Mouse (Mus musculus) left cerebral cortex, postnatal 25 days (tissue): ENCODE results near the gene Amh. TPM values are rescaled to one million over a fixed set of nuclear protein-coding genes. Genes with fewer than 3 reads are reported as not detected.
A peak's percentile ranks its signal among the peaks of the same experiment; 100 is the strongest.
"Not testable (repeated sequence)": the region's sequence is repeated elsewhere in the genome, so short reads cannot be mapped to it uniquely, and the experiment has no call there.

Source experiments
- DNase-seq, 2 experiments: peaks; one replicate each; pipeline ENCODE4 v3.0.0; 2022; ENCODE audit warnings: low spot score in 2 of 2, mixed read lengths in 1 of 2
- intact Hi-C: fragments of 180-260 bp; cut with DNase I; formaldehyde crosslinking; loops from one replicate; pipeline ENCODE4 v1.15.1; 2025
- total RNA-seq, 2 experiments: library from RNA; stranded (reverse); gene quantifications; 2 replicates each; pipeline ENCODE4 v1.2.3; 2021

The Amh gene
- total RNA-seq, 2 experiments from 2014 or later: 1.6 to 2.7 TPM

DNA sequence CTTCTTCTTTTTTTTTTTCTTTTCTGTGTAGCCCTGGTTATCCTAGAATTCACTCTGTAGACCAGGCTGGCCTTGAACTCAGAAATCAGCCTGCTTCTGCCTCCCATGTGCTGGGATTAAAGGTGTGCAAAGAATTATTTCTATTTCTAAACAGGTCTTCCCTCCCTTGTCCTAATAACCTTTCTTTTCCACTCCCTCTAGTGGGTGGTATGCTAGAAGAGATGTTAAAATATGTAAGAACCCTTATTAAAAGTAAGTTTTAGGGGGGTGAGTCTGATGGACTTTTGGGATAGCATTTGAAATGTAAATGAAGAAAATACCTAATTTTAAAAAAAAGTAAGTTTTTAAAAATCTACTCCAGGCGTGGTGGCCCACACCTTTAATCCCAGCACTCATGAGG, 18.3 kb downstream of the Amh start:
- intact Hi-C loops: loop anchor here (2.0 kb wide), 1 partner anchor 51 kb away; no protein-coding TSS in a partner anchor
- no peak for DNase-seq

DNA sequence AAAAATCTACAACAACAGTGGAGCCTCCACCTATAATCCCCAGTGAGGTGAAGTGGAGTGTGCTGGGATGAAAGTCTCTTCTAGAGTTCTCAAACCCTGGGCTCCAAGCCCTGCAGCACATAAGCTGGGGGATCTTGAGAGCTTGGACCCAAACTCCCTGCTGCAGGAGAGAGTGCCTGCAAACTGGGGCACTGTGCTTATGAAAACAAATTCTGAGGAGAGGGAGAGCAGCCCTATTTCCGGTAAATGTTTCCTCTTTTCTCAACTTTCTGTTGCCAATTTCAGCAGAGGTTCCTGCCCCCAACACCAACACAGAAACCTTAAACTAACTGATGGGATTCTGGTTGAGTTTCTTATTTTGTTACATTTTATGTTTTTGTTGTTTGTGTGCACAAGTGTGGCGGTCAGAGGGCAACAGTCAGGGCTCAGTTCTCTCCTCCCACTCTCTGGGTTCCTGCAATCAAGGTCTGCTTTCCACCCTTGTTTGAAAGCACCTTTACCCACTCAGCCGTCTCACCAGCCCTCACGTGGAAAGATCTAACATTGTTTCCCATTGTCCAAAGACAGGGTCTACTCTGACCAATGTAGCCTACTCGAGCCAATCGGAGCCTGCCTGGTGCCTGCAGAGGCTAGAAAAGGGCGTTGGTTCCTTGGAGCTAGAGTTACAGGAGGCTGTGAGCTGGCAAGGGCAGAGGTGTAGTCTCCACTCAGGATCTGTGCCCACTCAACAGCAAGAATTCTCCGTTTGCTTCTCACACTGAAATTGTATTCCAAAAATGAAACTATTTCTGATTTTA, 19.0 kb downstream of the Amh start:
- no peak for DNase-seq

DNA sequence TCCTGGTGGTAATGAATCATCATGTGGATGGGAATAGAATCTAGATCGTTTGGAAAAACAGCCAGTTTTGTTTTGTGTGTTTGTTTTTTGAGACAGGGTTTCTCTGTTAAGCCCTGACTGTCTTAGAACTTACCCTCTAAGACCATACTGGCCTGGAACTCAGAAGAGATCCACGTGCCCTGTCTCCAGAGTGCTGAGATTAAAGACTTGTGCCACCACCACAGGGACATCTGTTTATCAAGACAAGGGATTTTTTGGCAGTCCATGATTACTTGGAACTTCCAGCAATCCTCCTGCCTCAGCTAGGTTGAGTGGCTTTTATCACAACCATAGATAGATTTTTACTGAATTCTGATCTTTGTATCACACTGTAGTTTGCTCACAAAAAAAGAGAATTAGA, 19.8 kb downstream of the Amh start:
- no peak for DNase-seq
- intact Hi-C loops: loop anchor here (5.0 kb wide), 1 partner anchor 167 kb away; no protein-coding TSS in a partner anchor

More for the DNA sequence above, 19.0 kb downstream of the Amh start:
- intact Hi-C loops: loop anchor here (2.0 kb wide), 1 partner anchor 51 kb away; no protein-coding TSS in a partner anchor

DNA sequence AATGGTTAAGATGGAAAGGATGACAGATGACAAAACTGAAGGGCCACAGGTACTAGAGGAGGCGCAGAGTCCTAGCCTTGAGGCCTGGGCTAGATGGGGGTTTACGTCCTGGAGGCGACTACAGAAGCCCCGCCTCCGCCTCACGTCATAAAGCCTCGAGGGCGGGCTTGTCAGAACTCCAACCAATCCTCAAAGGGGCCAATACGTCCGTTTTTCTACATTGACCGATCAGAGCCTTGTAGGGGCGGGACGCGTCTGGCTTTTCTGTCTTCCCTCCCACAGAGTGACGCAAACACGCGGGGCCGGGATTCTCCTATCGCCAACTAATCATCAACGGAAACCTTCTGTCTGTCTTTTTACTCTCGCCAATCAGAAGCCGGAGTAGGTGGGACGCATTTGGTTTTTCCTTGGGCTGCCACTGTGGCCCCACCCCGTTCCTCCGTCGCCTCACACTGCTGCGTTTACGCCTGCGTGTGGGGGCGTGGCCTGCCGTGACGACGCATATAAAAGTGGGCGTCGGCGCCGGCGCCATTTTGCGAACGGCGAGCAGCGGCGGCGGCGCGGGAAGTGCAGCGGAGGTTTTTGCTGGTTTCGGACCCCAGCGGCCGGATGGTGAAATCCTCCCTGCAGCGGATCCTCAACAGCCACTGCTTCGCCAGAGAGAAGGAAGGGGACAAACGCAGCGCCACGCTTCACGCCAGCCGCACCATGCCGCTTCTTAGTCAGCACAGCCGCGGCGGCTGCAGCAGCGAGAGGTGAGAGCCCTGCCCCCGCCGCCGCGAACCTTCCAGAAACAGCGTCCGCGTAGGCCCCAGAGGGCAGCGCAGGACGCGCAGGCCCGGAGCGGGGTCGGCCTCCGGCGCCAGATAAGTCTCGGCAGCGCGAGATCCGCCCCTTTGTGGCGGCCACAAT, 21.4 kb downstream of the Amh start, which contains the start of gene Oaz1:
Gene Oaz1, plus strand, starts transcription at position 506 of the 912 bp plus-strand sequence.
- intact Hi-C loops: loop anchor here (1.0 to 5.0 kb wide), 3 partner anchors 14 to 166 kb away; partner anchors contain the start of genes Lsm7 and Sppl2b
- peak; percentile 99 to 100 for DNase-seq

DNA sequence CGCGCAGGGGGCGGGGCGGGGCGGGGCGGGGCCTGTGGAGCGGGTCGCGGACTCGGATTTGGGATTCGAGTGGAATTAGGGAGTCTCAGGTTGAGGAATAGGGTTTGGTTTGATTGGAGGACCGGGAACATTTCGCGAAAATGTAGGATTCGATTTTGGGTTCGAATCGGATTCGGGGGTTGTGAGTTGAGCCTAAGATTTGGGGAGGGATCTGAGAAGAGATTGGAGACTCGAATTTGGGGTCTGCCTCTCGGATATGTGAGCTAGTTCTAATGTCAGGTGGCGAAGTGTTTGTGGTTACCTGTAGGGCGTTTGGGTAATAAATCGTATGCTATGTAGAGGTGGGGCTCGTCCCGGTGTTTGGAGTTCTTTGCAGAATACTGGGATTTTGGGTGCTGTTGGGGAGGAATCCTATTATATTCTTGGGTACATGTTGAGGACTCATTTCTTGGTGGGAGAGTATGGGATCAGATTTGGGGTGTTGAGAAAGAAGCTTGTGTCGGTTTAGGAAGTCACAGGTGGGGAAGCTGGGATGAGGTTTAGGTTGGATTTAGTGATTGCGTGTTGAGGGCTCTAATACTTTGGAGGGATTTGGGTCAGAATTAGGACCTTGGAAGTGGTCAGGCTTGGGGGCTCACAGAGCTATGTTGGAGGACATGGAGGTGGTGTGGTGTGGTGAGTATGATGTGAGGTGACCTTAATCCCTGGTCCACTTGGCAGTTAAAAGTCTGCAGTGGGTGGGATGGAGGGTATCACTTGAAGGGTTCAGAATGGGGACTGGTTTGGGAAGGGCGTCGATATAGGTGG, 22.2 kb downstream of the Amh start:
- intact Hi-C loops: loop anchor here (2.0 to 5.0 kb wide), 2 partner anchors 14 to 165 kb away; no protein-coding TSS in a partner anchor
- DNase-seq: no peak

DNA sequence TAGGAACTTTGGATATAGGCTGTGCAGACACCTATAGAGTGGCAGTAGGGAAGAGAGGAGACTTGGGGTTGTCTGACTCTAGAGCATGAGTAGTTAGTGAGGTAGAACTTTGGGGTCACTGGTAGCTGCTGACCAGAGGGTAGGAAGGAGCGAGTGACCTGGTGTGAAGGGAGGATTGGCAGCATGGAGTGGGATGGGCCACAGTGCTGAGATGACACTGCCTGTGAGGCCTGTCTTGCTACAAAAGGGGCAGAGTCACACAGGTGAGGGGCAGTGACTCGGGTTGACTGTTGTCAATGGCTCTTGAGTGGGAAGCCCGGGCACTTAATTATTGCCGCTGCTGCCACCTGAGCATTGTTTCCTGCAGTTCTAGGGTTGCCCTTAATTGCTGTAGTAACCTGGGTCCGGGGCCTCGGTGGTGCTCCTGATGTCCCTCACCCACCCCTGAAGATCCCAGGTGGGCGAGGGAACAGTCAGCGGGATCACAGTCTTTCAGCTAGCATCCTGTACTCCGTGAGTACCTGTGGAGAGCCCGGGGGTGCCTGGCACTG, 22.9 kb downstream of the Amh start:
- no peak for DNase-seq
- intact Hi-C loops: loop anchor here (2.0 to 5.0 kb wide), 2 partner anchors 13 to 164 kb away; no protein-coding TSS in a partner anchor

DNA sequence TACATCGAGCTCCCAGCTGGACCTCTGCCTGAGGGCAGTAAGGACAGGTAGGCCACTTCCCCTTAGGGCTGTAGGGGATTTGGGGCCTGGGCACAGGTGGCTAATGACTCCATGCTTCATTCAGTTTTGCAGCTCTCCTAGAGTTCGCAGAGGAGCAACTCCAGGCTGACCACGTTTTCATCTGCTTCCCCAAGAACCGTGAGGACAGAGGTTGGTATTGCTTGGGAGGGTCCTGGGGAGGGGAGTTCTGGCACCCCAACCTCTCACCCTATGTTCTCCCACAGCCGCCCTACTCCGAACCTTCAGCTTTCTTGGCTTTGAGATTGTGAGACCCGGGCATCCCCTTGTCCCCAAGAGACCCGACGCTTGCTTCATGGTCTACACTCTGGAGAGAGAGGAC, 23.5 kb downstream of the Amh start:
- intact Hi-C loops: loop anchor here (5.0 kb wide), 1 partner anchor 164 kb away; no protein-coding TSS in a partner anchor

DNA sequence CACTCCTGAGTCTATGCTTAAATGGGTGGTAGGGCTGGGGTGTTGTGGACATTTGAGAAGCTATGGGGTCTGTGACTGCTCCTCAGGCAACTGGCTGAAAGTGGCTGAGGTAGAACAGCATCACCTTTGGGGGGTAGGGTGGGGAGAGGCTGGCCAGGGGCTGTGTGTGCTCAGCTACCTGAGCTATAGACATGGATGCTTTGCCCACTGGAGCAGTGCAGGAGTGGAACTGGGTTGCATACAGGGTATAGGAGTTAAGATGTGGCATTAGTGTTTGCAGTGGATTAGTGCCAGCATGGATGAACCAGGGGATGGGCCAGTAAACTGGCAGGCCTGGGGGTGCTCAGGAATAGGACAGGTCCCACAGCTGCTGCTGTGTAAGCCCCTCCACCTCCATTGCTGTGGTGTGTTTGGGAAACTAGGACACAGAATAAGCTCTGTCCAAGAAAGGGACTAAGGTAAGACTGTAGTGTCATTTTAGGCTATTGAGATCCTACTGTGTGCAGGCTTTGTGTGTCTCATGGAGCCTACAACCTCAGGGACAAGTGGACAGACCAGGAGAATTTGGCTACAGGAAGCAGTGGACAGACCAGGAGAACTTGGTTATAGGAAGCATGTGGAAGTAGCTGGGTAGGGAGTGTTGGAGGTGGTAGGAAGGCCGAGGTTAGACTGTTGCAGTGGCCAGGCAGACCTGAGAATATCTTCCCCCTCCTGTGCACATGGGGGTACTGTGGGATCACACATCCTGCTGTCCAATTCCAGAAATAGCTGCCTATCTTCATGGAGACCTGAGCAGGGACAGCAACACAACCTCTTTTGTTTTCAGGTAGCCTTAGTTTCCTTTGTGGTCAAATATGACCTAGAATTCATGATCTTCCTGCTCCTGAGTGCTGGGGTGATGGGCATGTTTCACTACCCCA, 24.6 kb downstream of the Amh start:
- no peak for DNase-seq
- intact Hi-C loops: loop anchor here (5.0 kb wide), 1 partner anchor 163 kb away; no protein-coding TSS in a partner anchor

More for the DNA sequence above, 23.5 kb downstream of the Amh start:
- not testable (repeated sequence) for DNase-seq

DNA sequence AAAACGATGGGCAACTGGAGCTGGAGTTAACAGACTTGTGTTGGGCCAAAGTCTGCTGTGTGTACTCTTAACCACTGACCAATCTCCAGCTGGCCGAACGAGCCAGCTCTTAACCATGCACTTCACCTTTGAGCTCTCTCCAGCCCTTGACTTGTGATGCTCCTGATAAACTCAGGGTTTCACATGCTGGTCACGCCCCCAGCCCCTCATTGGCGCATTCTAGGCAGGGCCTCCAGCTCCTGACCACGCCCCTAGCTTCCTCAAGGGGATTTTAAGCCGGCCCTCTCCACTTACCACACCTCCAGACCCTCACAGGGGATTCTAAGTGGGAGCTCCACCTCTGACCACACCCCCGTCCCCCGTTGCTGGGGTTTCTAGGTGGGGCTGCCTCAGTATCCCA, 26.1 kb downstream of the Amh start:
- no peak for DNase-seq
- intact Hi-C loops: no loop called here

DNA sequence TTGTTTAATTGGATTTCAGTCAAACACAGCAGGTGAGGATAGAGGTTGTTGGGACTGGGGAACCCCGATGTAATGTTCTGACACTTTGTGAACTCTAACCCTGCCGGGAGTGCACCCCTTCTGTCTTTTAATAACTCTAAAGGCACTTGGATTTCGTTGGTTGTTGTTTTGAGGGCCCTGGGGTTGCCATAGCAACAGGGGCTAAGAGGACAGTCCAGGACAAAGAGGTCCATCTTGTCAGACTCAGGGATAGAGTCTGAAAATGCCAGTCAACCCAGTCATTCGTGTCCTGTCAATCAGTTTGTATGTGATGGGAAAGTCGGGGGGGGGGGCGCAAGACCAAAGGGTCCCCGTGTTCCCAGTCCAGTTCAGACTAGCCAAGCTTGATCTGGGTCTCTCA, 27.8 kb downstream of the Amh start:
- intact Hi-C loops: no loop called here
- DNase-seq: no peak

DNA sequence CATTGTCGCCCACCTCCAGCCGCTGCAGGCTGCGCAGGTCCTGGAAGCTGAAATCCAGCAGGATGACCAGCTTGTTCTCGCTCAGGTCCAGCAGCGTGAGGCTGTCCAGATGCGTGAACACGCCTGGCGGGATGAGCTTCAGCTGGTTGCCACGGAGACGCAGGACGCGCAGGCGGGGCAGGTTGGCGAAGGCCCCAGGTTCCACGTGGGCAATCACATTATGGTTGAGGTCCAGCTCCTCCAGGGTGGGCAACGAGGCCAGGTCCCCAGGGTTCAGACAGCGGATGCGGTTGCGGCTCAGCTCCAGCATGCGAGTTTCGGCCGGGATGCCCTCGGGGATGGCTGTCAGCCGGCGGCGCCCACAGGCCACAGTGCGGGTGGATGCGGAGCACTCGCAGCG, 30.6 kb downstream of the Amh start:
- no peak for DNase-seq
- intact Hi-C loops: no loop called here

DNA sequence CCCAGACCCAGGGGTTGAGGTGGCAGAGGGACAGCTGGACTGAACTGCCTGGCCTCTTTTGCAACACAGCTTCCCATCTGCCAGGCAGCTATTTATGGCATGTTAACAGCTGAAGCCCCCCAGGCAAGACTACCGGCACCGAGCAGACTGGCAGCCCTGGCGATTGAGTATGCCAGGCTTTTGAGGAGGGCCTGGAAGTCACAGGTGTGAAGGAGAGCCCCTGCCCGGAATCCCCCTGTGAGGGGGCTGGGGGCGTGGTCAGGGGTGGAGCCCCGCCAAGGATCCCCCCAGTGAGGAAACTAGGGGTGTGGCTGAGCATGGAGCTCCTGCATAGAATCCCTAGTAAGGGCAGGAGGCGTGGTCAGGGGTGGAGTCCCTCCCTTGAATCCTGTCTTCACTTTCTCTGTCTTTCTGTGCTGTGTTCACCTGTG, 31.9 kb downstream of the Amh start:
- intact Hi-C loops: no loop called here
- DNase-seq: no peak

DNA sequence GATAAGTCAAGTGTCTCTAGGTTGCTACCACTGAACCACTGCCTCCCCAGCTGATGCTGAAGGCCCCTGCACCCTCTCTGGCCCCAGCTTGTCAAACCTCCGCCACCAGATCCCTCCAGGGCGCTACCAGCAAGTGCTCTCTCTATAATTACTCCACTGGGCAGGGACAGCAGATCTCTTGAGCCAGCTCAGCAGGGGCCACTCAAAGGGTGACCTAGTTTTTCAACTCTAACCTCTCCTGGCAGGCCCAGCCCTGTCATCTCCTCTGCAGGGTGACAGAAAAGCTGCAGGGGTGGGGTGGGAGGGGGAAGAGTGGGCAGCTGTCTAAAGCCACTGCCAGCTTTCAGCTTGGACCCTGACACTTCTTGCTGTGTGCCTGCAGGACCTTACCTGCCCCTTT, 32.8 kb downstream of the Amh start:
- DNase-seq: no peak
- intact Hi-C loops: no loop called here

DNA sequence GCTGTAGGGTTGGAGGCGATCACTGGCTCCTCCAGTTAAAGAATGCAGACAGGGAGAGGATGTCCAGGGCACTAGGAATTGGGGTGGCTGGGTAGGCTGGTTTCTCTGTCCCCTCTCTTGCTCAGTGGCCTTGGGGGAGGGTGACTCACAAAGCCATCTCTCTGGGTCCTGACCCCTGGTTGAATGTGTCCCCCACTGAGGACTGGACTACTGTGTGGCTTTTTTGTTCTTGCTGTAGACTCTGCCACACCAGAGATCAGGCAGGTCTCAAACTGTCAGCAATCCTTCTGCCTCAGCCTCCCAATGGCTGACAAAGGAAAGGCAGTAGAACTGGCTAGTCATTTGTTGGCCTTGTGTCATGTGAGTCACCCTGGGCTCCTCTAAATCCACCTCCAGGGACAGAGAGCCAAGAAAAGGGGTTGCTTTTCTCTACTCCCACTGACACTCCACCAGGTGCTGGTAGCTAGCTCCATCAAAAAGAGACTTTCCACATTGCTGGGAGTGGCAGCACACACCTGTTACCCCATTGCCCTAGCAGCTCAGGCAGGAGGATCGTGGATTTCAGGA, 33.4 kb downstream of the Amh start:
- intact Hi-C loops: no loop called here
- no peak for DNase-seq

DNA sequence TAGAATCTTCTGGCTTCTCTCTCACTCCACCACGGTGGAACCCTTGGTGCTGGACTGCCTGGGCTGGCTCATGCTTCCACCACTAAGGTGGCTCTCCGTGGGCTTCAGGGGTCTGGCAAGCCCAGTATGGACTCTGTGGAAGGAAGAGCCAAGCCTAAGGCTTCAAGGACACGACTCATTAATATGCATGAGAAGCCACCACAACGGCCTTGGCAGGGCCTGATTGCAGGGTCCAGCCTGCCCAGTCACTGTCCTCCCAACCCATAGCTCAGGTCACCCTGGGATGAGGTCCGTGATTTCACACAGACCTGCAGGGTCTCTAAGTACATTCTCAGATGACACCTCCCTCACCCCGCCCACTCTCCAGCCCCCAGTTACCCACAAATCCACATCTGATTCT, 34.8 kb downstream of the Amh start:
- DNase-seq: no peak
- intact Hi-C loops: loop anchor here (2.0 kb wide), 1 partner anchor 13 kb away; the partner anchor contains the start of gene Oaz1

DNA sequence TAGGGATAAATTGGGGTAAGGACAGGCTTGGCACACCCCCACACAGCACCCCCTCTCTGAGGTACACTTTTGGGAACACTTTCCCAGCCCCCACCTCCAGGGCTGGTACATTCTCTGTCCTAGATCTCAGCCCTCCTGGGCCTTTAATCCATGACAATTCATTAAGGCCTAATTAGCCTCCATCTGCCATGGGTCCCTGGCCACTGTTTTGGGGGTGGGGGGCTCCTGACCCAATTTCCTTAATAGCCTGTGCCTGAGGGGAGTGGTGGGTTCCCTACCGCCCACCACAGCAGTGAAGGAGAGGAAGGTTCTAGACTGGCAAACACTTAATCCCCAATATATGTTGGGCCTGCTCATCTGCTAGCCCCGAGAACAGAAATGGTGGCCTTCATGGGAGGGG, 36.6 kb downstream of the Amh start:
- intact Hi-C loops: loop anchor here (2.0 kb wide), 1 partner anchor 15 kb away; the partner anchor contains the start of gene Oaz1
- DNase-seq: no peak

DNA sequence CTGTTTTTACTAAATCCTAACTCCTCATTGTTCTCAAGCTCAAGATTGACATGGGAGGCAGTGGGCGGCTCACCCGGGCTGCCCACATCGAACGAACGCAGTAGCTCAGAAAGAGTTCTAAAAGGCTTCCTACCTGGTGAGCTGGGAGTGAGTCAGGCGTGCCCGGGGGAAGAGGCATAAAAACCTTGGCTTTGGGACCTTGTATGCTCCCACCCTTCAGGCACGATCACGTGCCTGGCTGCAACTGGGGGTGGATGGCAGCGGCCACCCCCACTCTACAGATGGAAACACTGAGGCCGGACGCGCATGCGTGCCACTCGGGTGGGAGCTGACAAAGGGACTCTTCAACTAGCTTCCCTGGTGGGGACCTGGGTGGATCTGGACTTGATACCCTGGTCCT, 37.3 kb downstream of the Amh start:
- intact Hi-C loops: no loop called here
- peak in 1 of 2 experiments; percentile 66 for DNase-seq
